Mouse (Mus musculus) gastrocnemius, postnatal 4 days (tissue): ENCODE measurements around the gene Tsc1. TPM values are rescaled to one million over a fixed set of nuclear protein-coding genes. Genes with fewer than 3 reads are reported as not detected.

Source experiments
- DNase-seq, 2 experiments: peaks; one replicate each; pipeline ENCODE4 v3.0.0; 2021 to 2022; ENCODE audit warnings: low spot score in 2 of 2, mixed read lengths in 2 of 2
- total RNA-seq, 2 experiments: library from RNA; stranded (reverse); gene quantifications; 2 replicates each; pipeline ENCODE4 v1.2.3; 2021

Gene Tsc1
- total RNA-seq, 2 experiments from 2014 or later: 21.9 to 22.3 TPM

GRCm38 (mm10) chr2:28612436-28613063 is 28.5 kb upstream of the Tsc1 start:
- no peak for DNase-seq

GRCm38 (mm10) chr2:28613599-28613998 is 27.4 kb upstream of the Tsc1 start:
- no peak for DNase-seq

- no peak for DNase-seq
Measured at GRCm38 (mm10) chr2:28616358-28616757, 24.7 kb upstream of the Tsc1 start.

GRCm38 (mm10) chr2:28616874-28617273 is 24.2 kb upstream of the Tsc1 start:
- DNase-seq: no peak

GRCm38 (mm10) chr2:28617498-28618486 is 23.2 kb upstream of the Tsc1 start:
- DNase-seq: no peak

GRCm38 (mm10) chr2:28618777-28619336 is 22.2 kb upstream of the Tsc1 start:
- DNase-seq: no peak

GRCm38 (mm10) chr2:28619369-28619768 is 21.7 kb upstream of the Tsc1 start:
- DNase-seq: no peak

GRCm38 (mm10) chr2:28620522-28620921 is 20.5 kb upstream of the Tsc1 start:
- no peak for DNase-seq

- no peak for DNase-seq
Measured at GRCm38 (mm10) chr2:28621111-28621510, 19.9 kb upstream of the Tsc1 start.

GRCm38 (mm10) chr2:28621664-28622171 is 19.3 kb upstream of the Tsc1 start, which contains the start of gene Gfi1b:
TSS of gene Gfi1b (minus strand) at chr2:28621982.
- no peak for DNase-seq

GRCm38 (mm10) chr2:28622521-28623124 is 18.4 kb upstream of the Tsc1 start:
- DNase-seq: no peak

GRCm38 (mm10) chr2:28624870-28625269 is 16.2 kb upstream of the Tsc1 start:
- DNase-seq: no peak

- no peak for DNase-seq
Measured at GRCm38 (mm10) chr2:28626038-28626437, 15.0 kb upstream of the Tsc1 start.

- DNase-seq: no peak
Measured at GRCm38 (mm10) chr2:28628053-28628452, 13.0 kb upstream of the Tsc1 start.

GRCm38 (mm10) chr2:28629911-28630381 is 11.1 kb upstream of the Tsc1 start:
- DNase-seq: no peak

GRCm38 (mm10) chr2:28632626-28633025 is 8.4 kb upstream of the Tsc1 start:
- DNase-seq: no peak

- DNase-seq: no peak
Measured at GRCm38 (mm10) chr2:28633136-28633535, 7.9 kb upstream of the Tsc1 start.

GRCm38 (mm10) chr2:28635199-28635598 is 5.8 kb upstream of the Tsc1 start:
- no peak for DNase-seq

- DNase-seq: no peak
Measured at GRCm38 (mm10) chr2:28637106-28637845, 3.8 kb upstream of the Tsc1 start.

GRCm38 (mm10) chr2:28638352-28638751 is 2.7 kb upstream of the Tsc1 start:
- no peak for DNase-seq
